Mouse (Mus musculus) liver, postnatal 0 days (tissue): ENCODE measurements around the gene Hist1h3g. TPM values are rescaled to one million over a fixed set of nuclear protein-coding genes. Genes with fewer than 3 reads are reported as not detected.

Source experiments
- ATAC-seq: fragments of 200-750 bp; cut with Nextera tagmentation; 2 replicates; pipeline ENCODE4 v1.8.0; 2017; ENCODE audit warnings: mild to moderate bottlenecking, moderate library complexity
- DNase-seq: peaks from one replicate; pipeline ENCODE4 v3.0.0-alpha.2; 2016
- H3K27ac ChIP-seq: fragments of 300-500 bp; sonication (generic); 2 replicates; pipeline ENCODE4 v1.5.1; 2014; ENCODE audit warnings: antibody characterized with exemption, moderate library complexity, mild to moderate bottlenecking, low read depth
- H3K27me3 ChIP-seq: fragments of 300-500 bp; sonication (generic); 2 replicates; pipeline ENCODE4 v1.6.1; 2014; ENCODE audit warnings: low read length, control low read depth, mixed read lengths; ENCODE audit not compliant: insufficient read depth
- H3K36me3 ChIP-seq: fragments of 300-500 bp; sonication (generic); replicated peaks from 2 replicates; pipeline ENCODE4 v1.6.1; 2014; ENCODE audit warnings: mild to moderate bottlenecking, control low read depth, low read length, moderate library complexity, mixed read lengths; ENCODE audit not compliant: insufficient read depth
- H3K4me1 ChIP-seq: fragments of 300-500 bp; sonication (generic); 2 replicates; pipeline ENCODE4 v1.6.1; 2014; ENCODE audit warnings: antibody characterized with exemption, mild to moderate bottlenecking, control low read depth; ENCODE audit not compliant: insufficient read depth
- H3K4me2 ChIP-seq: fragments of 300-500 bp; sonication (generic); 2 replicates; pipeline ENCODE4 v1.6.1; 2014; ENCODE audit warnings: low read depth, mild to moderate bottlenecking, low read length, moderate library complexity, mixed read lengths
- H3K4me3 ChIP-seq: fragments of 300-500 bp; sonication (generic); 2 replicates; pipeline ENCODE4 v1.5.1; 2014; ENCODE audit warnings: low read depth, low read length
- H3K9ac ChIP-seq: fragments of 300-500 bp; sonication (generic); replicated peaks from 2 replicates; pipeline ENCODE4 v1.6.1; 2014; ENCODE audit warnings: mild to moderate bottlenecking, moderate library complexity
- H3K9me3 ChIP-seq: fragments of 300-500 bp; sonication (generic); 2 replicates; pipeline ENCODE4 v1.6.1; 2016; ENCODE audit warnings: mild to moderate bottlenecking, control low read depth, low read length, mixed read lengths
- CTCF ChIP-seq: sonication (generic); IDR thresholded peaks from 2 replicates; pipeline ENCODE4 v1.5.1; 2016; ENCODE audit warnings: antibody characterized with exemption, low read depth
- EP300 ChIP-seq: IDR thresholded peaks from 2 replicates; pipeline ENCODE4 v1.6.1; 2016; ENCODE audit warnings: antibody characterized with exemption, low read depth, mild to moderate bottlenecking
- WGBS: fragments of 180-500 bp; shearing (Covaris S2); extraction: QIAGEN DNeasy Blood & Tissue Kit; methylation state at CpG from one replicate; pipeline ENCODE4 v1.1.7; 2014; ENCODE audit not compliant: insufficient replicate concordance; 5-methylcytosine and 5-hydroxymethylcytosine counted together
- polyA plus RNA-seq: library from polyadenylated mRNA; unstranded; fragments of >200 nt; fragmentation: Nextera tagmentation; extraction: Ambion mirVana; gene quantifications from 2 replicates; pipeline ENCODE4 v1.2.1, GENCODE M21; 2015

Hist1h3g gene
- polyA plus RNA-seq, 1 experiment from 2014 or later = 6.3 TPM

- Histone ChIP-seq H3K27me3 (no peaks in the 10 kb centered on the region), H3K36me3 (no peaks in the 10 kb centered on the region), H3K4me2 (no peak overlapping the region), H3K9me3 (no peaks in the 10 kb centered on the region), H3K27ac (no peak overlapping the region), H3K4me1 (peaks cover 9% of the 10 kb centered on the region), H3K9ac (no peak overlapping the region), H3K4me3 (no peak overlapping the region)
- ATAC-seq (peak; percentile 41), DNase-seq (peak; percentile 89)
- 13% methylated on average over 5 of the region's 5 CpGs for WGBS
- TF ChIP-seq EP300 (no peak), CTCF (peak; percentile 95)
Measured at GRCm38 (mm10) chr13:23524654-23525053, 10.6 kb upstream of the Hist1h3g start.

- peak overlapping the region; percentile 12; the same call in 1 of the 2 replicates for H3K9ac ChIP-seq
- H3K4me2 ChIP-seq = peak overlapping the region; percentile 73
- WGBS = 3% methylated on average over 10 of the region's 10 CpGs
- TF ChIP-seq CTCF = no peak
- TF ChIP-seq EP300 = no peak
- no peaks in the 10 kb centered on the region for H3K36me3 ChIP-seq
- ATAC-seq (no peak), DNase-seq (peak; percentile 25)
- no peaks in the 10 kb centered on the region for H3K9me3 ChIP-seq
- H3K27me3 ChIP-seq = no peaks in the 10 kb centered on the region
- H3K27ac ChIP-seq = no peak overlapping the region
- peaks cover 12% of the 10 kb centered on the region for H3K4me1 ChIP-seq
- H3K4me3 ChIP-seq = peak overlapping the region; percentile 44
Measured at GRCm38 (mm10) chr13:23525901-23526300, 9.3 kb upstream of the Hist1h3g start.

- Histone ChIP-seq H3K9ac (peak overlapping the region; percentile 42), H3K36me3 (no peaks in the 10 kb centered on the region), H3K9me3 (no peaks in the 10 kb centered on the region), H3K27me3 (no peaks in the 10 kb centered on the region), H3K4me1 (peaks cover 12% of the 10 kb centered on the region), H3K4me3 (peak overlapping the region; percentile 44), H3K4me2 (peak overlapping the region; percentile 73), H3K27ac (no peak overlapping the region)
- DNase-seq = peak; percentile 91
- no peak for TF ChIP-seq CTCF
- TF ChIP-seq EP300 = 0 out of 2 replicates have a peak, but pooled peaks have one; percentile 16
- no peak for ATAC-seq
- WGBS = under 1% methylated on average over 17 of the region's 17 CpGs
Measured at GRCm38 (mm10) chr13:23526312-23526711, 8.9 kb upstream of the Hist1h3g start.

- H3K4me2 ChIP-seq = no peak overlapping the region
- H3K9ac ChIP-seq = no peak overlapping the region
- no peaks in the 10 kb centered on the region for H3K27me3 ChIP-seq
- H3K9me3 ChIP-seq = no peaks in the 10 kb centered on the region
- no peaks in the 10 kb centered on the region for H3K36me3 ChIP-seq
- TF ChIP-seq EP300 (no peak), CTCF (no peak)
- H3K4me3 ChIP-seq = no peak overlapping the region
- DNase-seq = no peak
- no peak for ATAC-seq
- H3K4me1 ChIP-seq = peaks cover 21% of the 10 kb centered on the region
- H3K27ac ChIP-seq = no peak overlapping the region
- whole genome bisulfite sequencing = 81% methylated on average over 5 of the region's 5 CpGs
Measured at GRCm38 (mm10) chr13:23529005-23529404, 6.2 kb upstream of the Hist1h3g start.

- ATAC-seq = no peak
- no peak for TF ChIP-seq CTCF
- TF ChIP-seq EP300 = no peak
- Histone ChIP-seq H3K4me3 (peak overlapping the region; percentile 66), H3K9me3 (no peaks in the 10 kb centered on the region), H3K4me1 (peaks cover 25% of the 10 kb centered on the region), H3K36me3 (no peaks in the 10 kb centered on the region), H3K27me3 (no peaks in the 10 kb centered on the region), H3K27ac (peak overlapping the region; percentile 99; the same call in 1 of the 2 replicates), H3K9ac (peak overlapping the region; percentile 87), H3K4me2 (peak overlapping the region; percentile 80)
- no peak for DNase-seq
- 28% methylated on average over 2 of the region's 2 CpGs for WGBS
Measured at GRCm38 (mm10) chr13:23529480-23530165, 5.6 kb upstream of the Hist1h3g start.

- under 1% methylated on average over 20 of the region's 20 CpGs for WGBS
- no peak for ATAC-seq
Measured at GRCm38 (mm10) chr13:23530181-23530900, 4.9 kb upstream of the Hist1h3g start.

More at GRCm38 (mm10) chr13:23530181-23530900, 4.9 kb upstream of the Hist1h3g start:
- peaks cover 26% of the 10 kb centered on the region for H3K4me1 ChIP-seq
- H3K4me2 ChIP-seq = peak overlapping the region; percentile 80
- H3K4me3 ChIP-seq = peak overlapping the region; percentile 66
- H3K27me3 ChIP-seq = no peaks in the 10 kb centered on the region
- TF ChIP-seq EP300 = no peak
- TF ChIP-seq CTCF = no peak
- no peaks in the 10 kb centered on the region for H3K36me3 ChIP-seq
- peak overlapping the region; percentile 99 for H3K27ac ChIP-seq
- peak; percentile 74 for DNase-seq
- peak overlapping the region; percentile 87 for H3K9ac ChIP-seq
- no peaks in the 10 kb centered on the region for H3K9me3 ChIP-seq
